Comparison of ENCODE assay signal across 21 mouse cellular contexts in genomic region chr8:46588663-46589062, GRCm38 (mm10). TPM values are rescaled to one million over a fixed set of nuclear protein-coding genes. Genes with fewer than 3 reads are reported as not detected.
DNase-seq lines count a peak whose midpoint lies in the region; ATAC-seq and TF ChIP-seq lines count a peak whose summit lies in the region.
"Had no signal": no experiment of that assay in that cellular context is flagged by ENCODE, and none has a peak within 500 bp of the region (broad histone marks: within the 10 kb centered on the region; RNA-seq: fewer than 3 reads in every experiment).

No protein-coding gene starts in this region.

- H3K36me3 ChIP-seq in MEL (ENCODE audit: control insufficient read depth in 1 of 2, insufficient read depth in 2 of 2, low read length in 2 of 2) = peaks cover 0 to 68% of the 10 kb centered on the region in 2 experiments; a peak in 2 of 4 replicates
- no peaks in the 10 kb centered on the region; the same call in 1 of the 2 replicates for H3K36me3 ChIP-seq in liver, embryonic 14.5 days (replicated peaks; ENCODE audit: control insufficient read depth, insufficient read depth, low read depth)
- H3K36me3 ChIP-seq in intestine, embryonic 15.5 days = no peaks in the 10 kb centered on the region

- TF ChIP-seq POLR2A in MEL (IDR thresholded peaks at IDR 0.05; ENCODE audit: control insufficient read depth in 1 of 2, insufficient read depth in 1 of 2, low read depth in 1 of 2, low read length in 2 of 2, poor library complexity in 1 of 2) = no peak

- no peaks in the 10 kb centered on the region for H3K27me3 ChIP-seq in MEL (ENCODE audit: control insufficient read depth in 1 of 2, insufficient read depth in 2 of 2, low read length in 2 of 2)
- no peaks in the 10 kb centered on the region for H3K27me3 ChIP-seq in liver, embryonic 14.5 days (ENCODE audit: control insufficient read depth, insufficient read depth, low read length)
- no peaks in the 10 kb centered on the region for H3K27me3 ChIP-seq in intestine, embryonic 15.5 days (replicated peaks)
- H3K27me3 ChIP-seq: CH12.LX; embryonic facial prominence, embryonic 15.5 days; heart, embryonic 13.5 days had no signal

- peak overlapping the region; percentile 100 for H3K27ac ChIP-seq in MEL (ENCODE audit: control insufficient read depth, low read depth, low read length)
- no peak overlapping the region for H3K27ac ChIP-seq in liver, embryonic 14.5 days
- no peak overlapping the region for H3K27ac ChIP-seq in intestine, embryonic 15.5 days
- H3K27ac ChIP-seq: embryonic facial prominence, embryonic 15.5 days; forebrain, embryonic 10.5 days; heart, embryonic 13.5 days; hindbrain, postnatal 0 days had no signal

- no peaks in the 10 kb centered on the region for H3K79me2 ChIP-seq in MEL (ENCODE audit: control insufficient read depth, insufficient read depth, low read length, poor library complexity)

- no peak for TF ChIP-seq RAD21 in MEL (IDR thresholded peaks at IDR 0.05; ENCODE audit: low read depth, low read length)

- H3K4me1 ChIP-seq in MEL (ENCODE audit: control insufficient read depth in 1 of 2, insufficient read depth in 2 of 2, low read length in 2 of 2) = peaks cover 15 to 51% of the 10 kb centered on the region in 2 experiments
- H3K4me1 ChIP-seq in liver, embryonic 14.5 days (replicated peaks; ENCODE audit: control insufficient read depth in 2 of 2, insufficient read depth in 2 of 2, low read length in 1 of 2) = peaks cover 14 to 26% of the 10 kb centered on the region in 2 experiments
- no peaks in the 10 kb centered on the region for H3K4me1 ChIP-seq in intestine, embryonic 15.5 days (replicated peaks)
- H3K4me1 ChIP-seq: embryonic facial prominence, embryonic 15.5 days; forebrain, embryonic 10.5 days had no signal

- H3K9ac ChIP-seq in MEL (ENCODE audit: control insufficient read depth, low read depth, low read length, poor library complexity, severe bottlenecking) = no peak overlapping the region
- H3K9ac ChIP-seq in liver, embryonic 14.5 days (replicated peaks) = no peak overlapping the region
- no peak overlapping the region for H3K9ac ChIP-seq in intestine, embryonic 15.5 days
- H3K9ac ChIP-seq: embryonic facial prominence, embryonic 15.5 days; heart, embryonic 13.5 days had no signal

- peak; percentile 74 for ATAC-seq in liver, embryonic 14.5 days (ENCODE audit: insufficient read depth)
- peak; percentile 76 for ATAC-seq in megakaryocyte progenitor cell, adult 5-6 weeks (replicated peaks; ENCODE audit: poor library complexity)
- no peak for ATAC-seq in intestine, embryonic 15.5 days
- ATAC-seq: forebrain, embryonic 14.5 days; hindbrain, postnatal 0 days had no signal

- no peaks in the 10 kb centered on the region for H3K9me3 ChIP-seq in MEL (replicated peaks; ENCODE audit: insufficient read depth, low read length)
- H3K9me3 ChIP-seq in liver, embryonic 14.5 days (ENCODE audit: control insufficient read depth, low read length) = no peaks in the 10 kb centered on the region
- H3K9me3 ChIP-seq in intestine, embryonic 15.5 days = no peaks in the 10 kb centered on the region
- H3K9me3 ChIP-seq: embryonic facial prominence, embryonic 15.5 days; forebrain, embryonic 10.5 days; heart, embryonic 13.5 days had no signal

- DNase-seq in MEL (ENCODE audit: low read depth, low spot score) (peak; percentile 73), liver (peak; percentile 41), adipocyte (ENCODE audit: low spot score) (no peak)
- DNase-seq in liver, embryonic 14.5 days (ENCODE audit: low read depth in 3 of 3, low spot score in 3 of 3) = peak; percentile 36 to 43 (median 42)
- no peak for DNase-seq in left cerebral cortex, adult 8-10 months (ENCODE audit: low spot score in 2 of 2)
- DNase-seq: adrenal gland, postnatal 14 days; cerebellum, adult 2 months; cerebellum, postnatal 10 days; embryo, embryonic 11 days; gastrocnemius, postnatal 36 days; heart, adult 18-20 months; heart, postnatal 36 days had no signal

- no peak for TF ChIP-seq CTCF in MEL (IDR thresholded peaks at IDR 0.05 in 2 of 3, conservative IDR thresholded peaks at IDR 0.05 in 1 of 3; ENCODE audit: control insufficient read depth in 1 of 3, insufficient read depth in 1 of 3, low read depth in 2 of 3, low read length in 3 of 3, poor library complexity in 1 of 3, severe bottlenecking in 1 of 3)
- no peak for TF ChIP-seq CTCF in liver, embryonic 14.5 days (IDR thresholded peaks at IDR 0.05; ENCODE audit: low read depth)

- no peak overlapping the region for H3K4me2 ChIP-seq in liver, embryonic 14.5 days (ENCODE audit: low read depth)
- no peak overlapping the region for H3K4me2 ChIP-seq in intestine, embryonic 15.5 days (replicated peaks)
- H3K4me2 ChIP-seq: embryonic facial prominence, embryonic 15.5 days; heart, embryonic 13.5 days had no signal

- WGBS in liver, embryonic 14.5 days (ENCODE audit: insufficient replicate concordance) = 43% methylated on average over 2 of the region's 2 CpGs
- 97% methylated on average over 2 of the region's 2 CpGs for WGBS in intestine, embryonic 15.5 days

- peak; percentile 96 to 97 for TF ChIP-seq EP300 in MEL (IDR thresholded peaks at IDR 0.05; ENCODE audit: low read depth in 1 of 2, low read length in 2 of 2)
- peak; percentile 87 for TF ChIP-seq EP300 in liver, embryonic 14.5 days (IDR thresholded peaks at IDR 0.05; ENCODE audit: low read depth)

- no peak overlapping the region for H3K4me3 ChIP-seq in MEL (ENCODE audit: control insufficient read depth in 1 of 2, insufficient read depth in 1 of 2, low read depth in 2 of 2, low read length in 2 of 2)
- H3K4me3 ChIP-seq in liver, embryonic 14.5 days (ENCODE audit: insufficient read depth in 1 of 2, low read depth in 2 of 2, low read length in 2 of 2) = no peak overlapping the region
- no peak overlapping the region for H3K4me3 ChIP-seq in intestine, embryonic 15.5 days (replicated peaks)
- H3K4me3 ChIP-seq: embryonic facial prominence, embryonic 15.5 days; erythroblast, embryonic 14.5 days; forebrain, embryonic 10.5 days; heart, embryonic 13.5 days had no signal

TF ChIP-seq in MEL, 35 proteins besides CTCF, POLR2A, EP300 and RAD21 (continues in another document):
- peak; percentile 92 for TF ChIP-seq ETS1 (IDR thresholded peaks at IDR 0.05; ENCODE audit: low read depth, low read length)
- peak; percentile 69 for TF ChIP-seq TAL1 (IDR thresholded peaks at IDR 0.05; ENCODE audit: low read length)
- TF ChIP-seq MAX (IDR thresholded peaks at IDR 0.05; ENCODE audit: low read length) = no peak
- peak; percentile 63; the same call in 1 of the 2 replicates for TF ChIP-seq BHLHE40 (IDR thresholded peaks at IDR 0.05; ENCODE audit: borderline replicate concordance, low read depth, low read length)
- 0 out of 2 replicates have a peak, but pooled peaks have one; percentile 31 for TF ChIP-seq ZNF384 (IDR thresholded peaks at IDR 0.05; ENCODE audit: low read depth, low read length)
- peak; percentile 97 for TF ChIP-seq TCF12 (IDR thresholded peaks at IDR 0.05; ENCODE audit: low read depth, low read length)
- peak; percentile 55; the same call in 1 of the 2 replicates for TF ChIP-seq TBP (IDR thresholded peaks at IDR 0.05; ENCODE audit: low read depth, low read length)
- peak; percentile 83 for TF ChIP-seq MYB (IDR thresholded peaks at IDR 0.05; ENCODE audit: low read depth, low read length)
- peak; percentile 68 for TF ChIP-seq SIN3A (IDR thresholded peaks at IDR 0.05; ENCODE audit: low read length)
- TF ChIP-seq RCOR1 (IDR thresholded peaks at IDR 0.05; ENCODE audit: low read depth, low read length) = peak; percentile 93
- TF ChIP-seq MAZ (IDR thresholded peaks at IDR 0.05; ENCODE audit: low read depth, low read length) = peak; percentile 70; the same call in 1 of the 2 replicates
- peak; percentile 51; the same call in 1 of the 2 replicates for TF ChIP-seq MAFK (IDR thresholded peaks at IDR 0.05; ENCODE audit: borderline replicate concordance, low read depth, low read length)
- TF ChIP-seq ELF1 (IDR thresholded peaks at IDR 0.05; ENCODE audit: low read depth, low read length) = no peak
- TF ChIP-seq GATA1 (IDR thresholded peaks at IDR 0.05; ENCODE audit: low read depth, low read length) = peak; percentile 97

RNA-seq across cellular contexts. Expression of gene Primpol, which starts 28.3 kb away (rescaled TPM):
- 7.1 and 7.7 TPM in 2 replicates for total RNA-seq in MEL (2012; rRNA removed)
- 10 to 100 TPM in 1 of 2 experiments, not detected in 1; 11.6 TPM for polyA plus RNA-seq in MEL (2012; ENCODE audit: insufficient read depth in 1 of 2, insufficient read length in 2 of 2, low read depth in 1 of 2, low replicate concordance in 2 of 2, missing spikeins in 1 of 2)
- 3.3 and 4.0 TPM in 2 replicates for polyA plus RNA-seq in liver, embryonic 14.5 days (2012; rRNA removed)
- 9.0 and 9.5 TPM in 2 replicates for polyA plus RNA-seq in liver, embryonic 14.5 days (2014; fragmentation: Nextera tagmentation; extraction: Ambion mirVana)
- total RNA-seq in megakaryocyte progenitor cell, adult 5-6 weeks (2015) = 9.2 and 16.4 TPM in 2 replicates
- 7.5 and 7.9 TPM in 2 replicates for total RNA-seq in megakaryocyte progenitor cell, adult 5-6 weeks (2017)
- 1 to 10 TPM; 4.5 to 6.3 (median 5.2) TPM for total RNA-seq in left cerebral cortex, adult 8-10 months (2022)
- 13.4 and 14.8 TPM in 2 replicates for polyA plus RNA-seq in intestine, embryonic 15.5 days (2015; fragmentation: Nextera tagmentation; extraction: Ambion mirVana)

RNA-seq across cellular contexts. Expression of gene Casp3, which starts 28.4 kb away (rescaled TPM):
- total RNA-seq in MEL (2012; rRNA removed) = 185 and 187 TPM in 2 replicates
- 100 to 1,000 TPM in 1 of 2 experiments, 10 to 100 TPM in 1; 74.7 to 157 TPM for polyA plus RNA-seq in MEL (2012; ENCODE audit: insufficient read depth in 1 of 2, insufficient read length in 2 of 2, low read depth in 1 of 2, low replicate concordance in 2 of 2, missing spikeins in 1 of 2)
- 21.0 and 33.2 TPM in 2 replicates for polyA plus RNA-seq in liver, embryonic 14.5 days (2012; rRNA removed)
- 50.4 and 60.3 TPM in 2 replicates for polyA plus RNA-seq in liver, embryonic 14.5 days (2014; fragmentation: Nextera tagmentation; extraction: Ambion mirVana)
- 35.4 and 53.7 TPM in 2 replicates for total RNA-seq in megakaryocyte progenitor cell, adult 5-6 weeks (2015)
- 85.1 and 113 TPM in 2 replicates for total RNA-seq in megakaryocyte progenitor cell, adult 5-6 weeks (2017)
- 10 to 100 TPM; 12.0 to 15.0 (median 13.5) TPM for total RNA-seq in left cerebral cortex, adult 8-10 months (2022)
- polyA plus RNA-seq in intestine, embryonic 15.5 days (2015; fragmentation: Nextera tagmentation; extraction: Ambion mirVana) = 54.4 and 69.0 TPM in 2 replicates

RNA-seq across cellular contexts. Expression of gene Cenpu, which starts 36.8 kb away (rescaled TPM):
- 20.6 and 30.7 TPM in 2 replicates for total RNA-seq in MEL (2012; rRNA removed)
- 100 to 1,000 TPM in 1 of 2 experiments, 10 to 100 TPM in 1; 42.5 to 446 TPM for polyA plus RNA-seq in MEL (2012; ENCODE audit: insufficient read depth in 1 of 2, insufficient read length in 2 of 2, low read depth in 1 of 2, low replicate concordance in 2 of 2, missing spikeins in 1 of 2)
- 4.6 and 8.9 TPM in 2 replicates for polyA plus RNA-seq in liver, embryonic 14.5 days (2012; rRNA removed)
- 16.5 and 16.6 TPM in 2 replicates for polyA plus RNA-seq in liver, embryonic 14.5 days (2014; fragmentation: Nextera tagmentation; extraction: Ambion mirVana)
- 34.9 and 42.0 TPM in 2 replicates for total RNA-seq in megakaryocyte progenitor cell, adult 5-6 weeks (2015)
- total RNA-seq in megakaryocyte progenitor cell, adult 5-6 weeks (2017) = 71.4 and 104 TPM in 2 replicates
- total RNA-seq in left cerebral cortex, adult 8-10 months (2022) = 1 to 10 TPM; 2.1 to 5.7 (median 3.1) TPM
- polyA plus RNA-seq in intestine, embryonic 15.5 days (2015; fragmentation: Nextera tagmentation; extraction: Ambion mirVana) = 10.8 and 13.9 TPM in 2 replicates

Comparison
In these comparisons a context has a peak if more than half of its experiments do, and no peak if none do; other contexts are left out.
1. DNase-seq: peak in MEL (single experiment), liver (single experiment) and liver, embryonic 14.5 days (3 of 3); none in adipocyte (single experiment) and left cerebral cortex, adult 8-10 months (0 of 2).